Mouse (Mus musculus) embryonic facial prominence, embryonic 11.5 days (tissue): ENCODE results near the gene Dus1l. TPM values are rescaled to one million over a fixed set of nuclear protein-coding genes. Genes with fewer than 3 reads are reported as not detected.

Experiments used
- ATAC-seq: fragments of 200-750 bp; cut with Nextera tagmentation; replicated peaks from 2 replicates; pipeline ENCODE4 v1.8.0; 2017; ENCODE audit warnings: low read depth; ENCODE audit not compliant: insufficient number of reproducible peaks, low FRiP score, low TSS enrichment
- DNase-seq: peaks from one replicate; pipeline ENCODE4 v3.0.0-alpha.2; 2015; ENCODE audit warnings: low spot score
- H3K27ac ChIP-seq: fragments of 300-500 bp; sonication (generic); replicated peaks from 2 replicates; pipeline ENCODE4 v1.5.1; 2014; ENCODE audit warnings: mild to moderate bottlenecking, low read depth, low read length, control low read depth
- H3K27me3 ChIP-seq: fragments of 300-500 bp; sonication (generic); 2 replicates; pipeline ENCODE4 v1.6.1; 2014; ENCODE audit warnings: mild to moderate bottlenecking, low read length, moderate library complexity, mixed read lengths; ENCODE audit not compliant: control insufficient read depth, insufficient read depth
- H3K36me3 ChIP-seq: fragments of 300-500 bp; sonication (generic); replicated peaks from 2 replicates; pipeline ENCODE4 v1.6.1; 2014; ENCODE audit warnings: low read depth, mild to moderate bottlenecking, low read length, moderate library complexity, mixed read lengths; ENCODE audit not compliant: control insufficient read depth, insufficient read depth
- H3K4me1 ChIP-seq: fragments of 300-500 bp; sonication (generic); 2 replicates; pipeline ENCODE4 v1.6.1; 2014; ENCODE audit warnings: low read length, mixed read lengths; ENCODE audit not compliant: control insufficient read depth, insufficient read depth
- H3K4me2 ChIP-seq: fragments of 300-500 bp; sonication (generic); 2 replicates; pipeline ENCODE4 v1.6.1; 2014; ENCODE audit warnings: low read depth, mild to moderate bottlenecking, control low read depth, low read length, moderate library complexity
- H3K4me3 ChIP-seq: fragments of 300-500 bp; sonication (generic); 2 replicates; pipeline ENCODE4 v1.5.1; 2014; ENCODE audit warnings: low read depth, low read length, control low read depth
- H3K9ac ChIP-seq: fragments of 300-500 bp; sonication (generic); replicated peaks from 2 replicates; pipeline ENCODE4 v1.6.1; 2014; ENCODE audit warnings: mild to moderate bottlenecking, control low read depth, low read length
- H3K9me3 ChIP-seq: fragments of 300-500 bp; sonication (generic); replicated peaks from 2 replicates; pipeline ENCODE4 v1.6.1; 2016; ENCODE audit warnings: mild to moderate bottlenecking, low read length, inconsistent platforms, mixed read lengths; ENCODE audit not compliant: control insufficient read depth
- WGBS: fragments of 180-500 bp; shearing (Covaris S2); extraction: QIAGEN DNeasy Blood & Tissue Kit; methylation state at CpG from one replicate; pipeline ENCODE4 v1.1.7; 2014; 5-methylcytosine and 5-hydroxymethylcytosine counted together
- polyA plus RNA-seq: library from polyadenylated mRNA; unstranded; fragments of >200 nt; fragmentation: Nextera tagmentation; extraction: Ambion mirVana; gene quantifications from 2 replicates; pipeline ENCODE4 v1.2.1, GENCODE M21; 2014

Gene Dus1l
- polyA plus RNA-seq, 1 experiment from 2014 or later: 72.8 TPM

GRCm38 (mm10) chr11:120744121-120744701 lies 52.0 kb downstream of the Dus1l start:
- Histone ChIP-seq H3K4me1 (no peaks in the 10 kb centered on the region), H3K9me3 (no peaks in the 10 kb centered on the region), H3K4me2 (no peak overlapping the region), H3K4me3 (no peak overlapping the region), H3K27me3 (no peaks in the 10 kb centered on the region), H3K9ac (no peak overlapping the region), H3K36me3 (no peaks in the 10 kb centered on the region), H3K27ac (no peak overlapping the region)
- no peak for ATAC-seq
- DNase-seq: no peak
- 68% methylated on average over 7 of the region's 7 CpGs for WGBS

DNA sequence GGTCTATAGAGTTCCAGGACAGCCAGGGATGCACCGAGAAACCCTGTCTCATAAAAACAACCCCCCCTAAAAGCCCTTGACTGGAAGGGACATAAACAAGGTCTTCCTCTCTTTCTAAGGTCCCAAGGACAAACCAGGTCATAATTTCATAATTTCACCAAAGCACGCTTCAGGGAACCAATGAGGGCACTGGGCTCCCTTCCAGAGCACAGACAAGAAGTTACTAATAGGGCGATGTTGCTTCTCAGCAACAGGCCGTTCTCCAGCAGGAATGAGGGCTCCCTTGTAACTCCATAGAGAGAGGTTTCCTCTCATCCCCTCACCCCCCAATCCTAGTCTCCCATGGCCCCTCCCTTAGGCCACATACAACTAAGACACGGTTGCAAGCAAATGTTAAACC lies 55.2 kb downstream of the Dus1l start:
- H3K36me3 ChIP-seq: no peaks in the 10 kb centered on the region

More for the DNA sequence above, 55.2 kb downstream of the Dus1l start:
- WGBS: 90% methylated on average over 5 of the region's 5 CpGs
- no peak for DNase-seq
- Histone ChIP-seq H3K9me3 (no peaks in the 10 kb centered on the region), H3K27ac (no peak overlapping the region), H3K4me2 (no peak overlapping the region), H3K4me3 (no peak overlapping the region), H3K27me3 (no peaks in the 10 kb centered on the region), H3K9ac (no peak overlapping the region), H3K4me1 (no peaks in the 10 kb centered on the region)
- ATAC-seq: no peak

Other genes starting within 250 kb of the Dus1l start
- gene Mcrip1, start 246.7 kb downstream of the Dus1l start, polyA plus RNA-seq: 223 and 249 TPM in 2 replicates
- gene Ppp1r27, start 245.3 kb downstream of the Dus1l start, polyA plus RNA-seq: not detected in 2 replicates
- gene P4hb, start 223.2 kb downstream of the Dus1l start, polyA plus RNA-seq: 626 and 629 TPM in 2 replicates
- gene Arhgdia, start 214.8 kb downstream of the Dus1l start, polyA plus RNA-seq: 511 and 567 TPM in 2 replicates
- 748 and 893 TPM in 2 replicates for gene Alyref, start 198.0 kb downstream of the Dus1l start, polyA plus RNA-seq
- gene Anapc11, start 198.0 kb downstream of the Dus1l start, polyA plus RNA-seq: 177 and 197 TPM in 2 replicates
- gene Npb, start 187.9 kb downstream of the Dus1l start, polyA plus RNA-seq: not detected in 2 replicates
- gene Pcyt2, start 178.5 kb downstream of the Dus1l start, polyA plus RNA-seq: 75.3 and 76.9 TPM in 2 replicates
- 20.7 and 20.8 TPM in 2 replicates for gene Sirt7, start 171.2 kb downstream of the Dus1l start, polyA plus RNA-seq
- 16.7 and 18.1 TPM in 2 replicates for gene Mafg, start 162.8 kb downstream of the Dus1l start, polyA plus RNA-seq
- 26.3 and 27.1 TPM in 2 replicates for gene Pycr1, start 152.6 kb downstream of the Dus1l start, polyA plus RNA-seq
- gene Myadml2, start 148.2 kb downstream of the Dus1l start, polyA plus RNA-seq: not detected in 2 replicates
- gene Notum, start 135.2 kb downstream of the Dus1l start, polyA plus RNA-seq: 2.5 and 3.2 TPM in 2 replicates
- 99.6 and 107 TPM in 2 replicates for gene Aspscr1, start 123.4 kb downstream of the Dus1l start, polyA plus RNA-seq
- 118 and 124 TPM in 2 replicates for gene Cenpx, start 82.7 kb downstream of the Dus1l start, polyA plus RNA-seq
- 35.0 and 35.9 TPM in 2 replicates for gene Lrrc45, start 82.5 kb downstream of the Dus1l start, polyA plus RNA-seq
- gene Rac3, start 74.9 kb downstream of the Dus1l start, polyA plus RNA-seq: 9.7 and 10.9 TPM in 2 replicates
- gene Dcxr, start 69.1 kb downstream of the Dus1l start, polyA plus RNA-seq: 10.7 and 11.7 TPM in 2 replicates
- gene Cbr2, start 64.3 kb downstream of the Dus1l start, polyA plus RNA-seq: 3.3 and 3.7 TPM in 2 replicates
- gene Hmga1b, start 33.6 kb downstream of the Dus1l start, polyA plus RNA-seq: 9.0 and 11.0 TPM in 2 replicates
- 16.2 and 21.2 TPM in 2 replicates for gene Rfng, start 12.2 kb downstream of the Dus1l start, polyA plus RNA-seq
- 262 and 276 TPM in 2 replicates for gene Gps1, start 12.1 kb downstream of the Dus1l start, polyA plus RNA-seq
- 56.1 and 66.1 TPM in 2 replicates for gene Fasn, start 28.1 kb upstream of the Dus1l start, polyA plus RNA-seq
- 4.5 and 5.3 TPM in 2 replicates for gene Ccdc57, start 136.5 kb upstream of the Dus1l start, polyA plus RNA-seq
- gene Slc16a3, start 152.1 kb upstream of the Dus1l start, polyA plus RNA-seq: 30.7 and 40.8 TPM in 2 replicates
- gene Csnk1d, start 194.9 kb upstream of the Dus1l start, polyA plus RNA-seq: 60.3 and 66.1 TPM in 2 replicates
- gene Cd7, start 243.0 kb upstream of the Dus1l start, polyA plus RNA-seq: not detected in 2 replicates